Mouse (Mus musculus): Measurements from ENCODE around the gene Dpyd.

DNA sequence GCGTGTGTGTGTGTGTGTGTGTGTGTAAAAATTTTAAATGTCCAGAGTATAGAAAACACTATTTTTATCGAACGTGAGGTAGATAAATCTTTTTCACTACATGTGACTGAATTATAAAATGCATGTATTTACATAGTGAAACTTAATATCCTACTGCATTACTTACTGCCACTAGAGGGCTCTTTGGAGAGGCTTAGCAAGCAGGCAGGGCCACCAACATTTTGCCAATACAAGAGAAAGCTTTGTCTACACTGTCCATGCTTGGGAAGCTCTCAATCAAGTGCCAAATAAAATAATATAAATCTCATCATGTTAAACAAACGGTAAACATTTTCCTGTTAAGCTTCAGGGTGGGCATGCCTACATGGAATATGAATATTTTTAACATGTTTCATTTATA is 429.9 kb downstream of the Dpyd start:
- TF ChIP-seq GATA1 (IDR thresholded peaks at IDR 0.05; ENCODE audit: borderline replicate concordance, low read length) (no peak), FLI1 (IDR thresholded peaks at IDR 0.05; ENCODE audit: low read length) (no peak)

All from megakaryocyte, embryonic 14.5 days (primary cell).